Mouse (Mus musculus) heart, embryonic 12.5 days (tissue): Measurements from ENCODE around the gene Csrp3. TPM values are rescaled to one million over a fixed set of nuclear protein-coding genes. Genes with fewer than 3 reads are reported as not detected.

Source experiments
- ATAC-seq: fragments of 200-750 bp; cut with Nextera tagmentation; 2 replicates; pipeline ENCODE4 v1.8.0; 2017; ENCODE audit warnings: moderate TSS enrichment, moderate library complexity; ENCODE audit not compliant: insufficient number of reproducible peaks, low FRiP score
- H3K27ac ChIP-seq: fragments of 300-500 bp; sonication (generic); 2 replicates; pipeline ENCODE4 v1.5.1; 2016; ENCODE audit warnings: mild to moderate bottlenecking, moderate library complexity; ENCODE audit not compliant: poor library complexity, severe bottlenecking
- H3K27me3 ChIP-seq: fragments of 300-500 bp; sonication (generic); replicated peaks from 2 replicates; pipeline ENCODE4 v1.6.1; 2016; ENCODE audit warnings: mild to moderate bottlenecking, moderate library complexity
- H3K36me3 ChIP-seq: fragments of 300-500 bp; sonication (generic); 2 replicates; pipeline ENCODE4 v1.6.1; 2016; ENCODE audit warnings: mild to moderate bottlenecking, moderate library complexity
- H3K4me1 ChIP-seq: fragments of 300-500 bp; sonication (generic); replicated peaks from 2 replicates; pipeline ENCODE4 v1.6.1; 2016; ENCODE audit warnings: mild to moderate bottlenecking
- H3K4me2 ChIP-seq: fragments of 300-500 bp; sonication (generic); 2 replicates; pipeline ENCODE4 v1.6.1; 2016; ENCODE audit warnings: mild to moderate bottlenecking, moderate library complexity
- H3K4me3 ChIP-seq: fragments of 300-500 bp; sonication (generic); 2 replicates; pipeline ENCODE4 v1.5.1; 2016; ENCODE audit warnings: mild to moderate bottlenecking
- H3K9ac ChIP-seq: fragments of 300-500 bp; sonication (generic); 2 replicates; pipeline ENCODE4 v1.6.1; 2016; ENCODE audit warnings: mild to moderate bottlenecking, moderate library complexity
- H3K9me3 ChIP-seq: fragments of 300-500 bp; sonication (generic); replicated peaks from 2 replicates; pipeline ENCODE4 v1.6.1; 2016; ENCODE audit warnings: mild to moderate bottlenecking, moderate library complexity
- WGBS: fragments of 180-500 bp; shearing (Covaris S2); methylation state at CpG from one replicate; pipeline ENCODE4 v1.1.7; 2016; 5-methylcytosine and 5-hydroxymethylcytosine counted together
- polyA plus RNA-seq: library from polyadenylated mRNA; unstranded; fragments of >200 nt; fragmentation: Nextera tagmentation; extraction: Ambion mirVana; gene quantifications from 2 replicates; pipeline ENCODE4 v1.2.1, GENCODE M21; 2016

The Csrp3 gene
- polyA plus RNA-seq, 1 experiment from 2014 or later = 1,088 TPM

- no peaks in the 10 kb centered on the region for H3K27me3 ChIP-seq
- peaks cover 14% of the 10 kb centered on the region for H3K4me1 ChIP-seq
- no peak for ATAC-seq
- no peaks in the 10 kb centered on the region for H3K9me3 ChIP-seq
- H3K36me3 ChIP-seq = peaks cover 47% of the 10 kb centered on the region
- no peak overlapping the region for H3K9ac ChIP-seq
- no peak overlapping the region for H3K27ac ChIP-seq
- H3K4me2 ChIP-seq = no peak overlapping the region
- H3K4me3 ChIP-seq = no peak overlapping the region
- WGBS = 88% methylated on average over 9 of the region's 9 CpGs
Observed at GRCm38 (mm10) chr7:48864671-48865458, 17.0 kb upstream of the Csrp3 start.

- ATAC-seq = no peak
- Histone ChIP-seq H3K4me2 (no peak overlapping the region), H3K27ac (no peak overlapping the region), H3K4me1 (peaks cover 14% of the 10 kb centered on the region), H3K9me3 (no peaks in the 10 kb centered on the region), H3K9ac (no peak overlapping the region), H3K27me3 (no peaks in the 10 kb centered on the region), H3K36me3 (peaks cover 40% of the 10 kb centered on the region), H3K4me3 (no peak overlapping the region)
Observed at GRCm38 (mm10) chr7:48864199-48864598, 16.4 kb upstream of the Csrp3 start.

GRCm38 (mm10) chr7:48861796-48862195 is 14.0 kb upstream of the Csrp3 start:
- H3K27me3 ChIP-seq = no peaks in the 10 kb centered on the region
- no peak overlapping the region for H3K4me2 ChIP-seq
- H3K36me3 ChIP-seq = peaks cover 18% of the 10 kb centered on the region
- H3K9me3 ChIP-seq = no peaks in the 10 kb centered on the region
- no peak overlapping the region for H3K4me3 ChIP-seq
- peaks cover 14% of the 10 kb centered on the region for H3K4me1 ChIP-seq
- H3K9ac ChIP-seq = no peak overlapping the region
- ATAC-seq = no peak
- WGBS = 88% methylated on average over 4 of the region's 4 CpGs
- H3K27ac ChIP-seq = no peak overlapping the region

- H3K4me1 ChIP-seq = peaks cover 21% of the 10 kb centered on the region
- peaks cover 12% of the 10 kb centered on the region for H3K36me3 ChIP-seq
- no peak overlapping the region for H3K9ac ChIP-seq
- WGBS = 68% methylated on average over 1 of the region's 1 CpGs
- no peak overlapping the region for H3K4me3 ChIP-seq
- ATAC-seq = no peak
- no peaks in the 10 kb centered on the region for H3K9me3 ChIP-seq
- no peak overlapping the region for H3K4me2 ChIP-seq
- H3K27ac ChIP-seq = no peak overlapping the region
- no peaks in the 10 kb centered on the region for H3K27me3 ChIP-seq
Observed at GRCm38 (mm10) chr7:48860948-48861347, 13.1 kb upstream of the Csrp3 start.

GRCm38 (mm10) chr7:48859362-48859761 is 11.5 kb upstream of the Csrp3 start:
- peaks cover 21% of the 10 kb centered on the region for H3K4me1 ChIP-seq
- no peak overlapping the region for H3K27ac ChIP-seq
- no peaks in the 10 kb centered on the region for H3K36me3 ChIP-seq
- no peak overlapping the region for H3K4me2 ChIP-seq
- H3K4me3 ChIP-seq = no peak overlapping the region
- ATAC-seq = no peak
- no peaks in the 10 kb centered on the region for H3K9me3 ChIP-seq
- 74% methylated on average over 4 of the region's 4 CpGs for WGBS
- H3K9ac ChIP-seq = no peak overlapping the region
- H3K27me3 ChIP-seq = no peaks in the 10 kb centered on the region

- 53% methylated on average over 1 of the region's 1 CpGs for WGBS
- Histone ChIP-seq H3K36me3 (no peaks in the 10 kb centered on the region), H3K9ac (no peak overlapping the region), H3K4me3 (no peak overlapping the region), H3K27me3 (no peaks in the 10 kb centered on the region), H3K4me1 (peaks cover 23% of the 10 kb centered on the region), H3K4me2 (no peak overlapping the region), H3K27ac (no peak overlapping the region), H3K9me3 (no peaks in the 10 kb centered on the region)
- ATAC-seq = no peak
Observed at GRCm38 (mm10) chr7:48858257-48858656, 10.4 kb upstream of the Csrp3 start.

- no peak for ATAC-seq
- H3K27ac ChIP-seq = no peak overlapping the region
Observed at GRCm38 (mm10) chr7:48855461-48855860, 7.6 kb upstream of the Csrp3 start.

GRCm38 (mm10) chr7:48853496-48853895 is 5.7 kb upstream of the Csrp3 start:
- H3K36me3 ChIP-seq = no peaks in the 10 kb centered on the region
- no peak overlapping the region for H3K4me3 ChIP-seq
- H3K9ac ChIP-seq = no peak overlapping the region
- 32% methylated on average over 13 of the region's 13 CpGs for WGBS
- peak overlapping the region; percentile 83 for H3K27ac ChIP-seq
- no peaks in the 10 kb centered on the region for H3K9me3 ChIP-seq
- H3K27me3 ChIP-seq = no peaks in the 10 kb centered on the region
- H3K4me1 ChIP-seq = peaks cover 36% of the 10 kb centered on the region
- ATAC-seq = peak; percentile 69
- peak overlapping the region; percentile 25; the same call in 1 of the 2 replicates for H3K4me2 ChIP-seq

More at GRCm38 (mm10) chr7:48855461-48855860, 7.6 kb upstream of the Csrp3 start:
- H3K36me3 ChIP-seq = no peaks in the 10 kb centered on the region
- H3K9me3 ChIP-seq = no peaks in the 10 kb centered on the region
- H3K4me3 ChIP-seq = no peak overlapping the region
- H3K9ac ChIP-seq = no peak overlapping the region
- H3K27me3 ChIP-seq = no peaks in the 10 kb centered on the region
- H3K4me1 ChIP-seq = peaks cover 31% of the 10 kb centered on the region
- no peak overlapping the region for H3K4me2 ChIP-seq
- WGBS = 89% methylated on average over 3 of the region's 3 CpGs

GRCm38 (mm10) chr7:48851529-48852104 is 3.8 kb upstream of the Csrp3 start:
- H3K27me3 ChIP-seq = no peaks in the 10 kb centered on the region
- H3K9me3 ChIP-seq = no peaks in the 10 kb centered on the region
- no peak overlapping the region for H3K9ac ChIP-seq
- no peaks in the 10 kb centered on the region for H3K36me3 ChIP-seq
- H3K27ac ChIP-seq = peak overlapping the region; percentile 43; the same call in 1 of the 2 replicates
- H3K4me2 ChIP-seq = no peak overlapping the region
- H3K4me1 ChIP-seq = peaks cover 38% of the 10 kb centered on the region
- no peak overlapping the region for H3K4me3 ChIP-seq
- WGBS = 76% methylated on average over 6 of the region's 6 CpGs
- no peak for ATAC-seq

- Histone ChIP-seq H3K36me3 (peaks cover 4% of the 10 kb centered on the region; the same call in 1 of the 2 replicates), H3K4me1 (peaks cover 52% of the 10 kb centered on the region), H3K9ac (peak overlapping the region; percentile 80), H3K27ac (peak overlapping the region; percentile 91), H3K4me3 (peak overlapping the region; percentile 56), H3K9me3 (no peaks in the 10 kb centered on the region), H3K27me3 (no peaks in the 10 kb centered on the region), H3K4me2 (peak overlapping the region; percentile 77)
- 0 out of 2 replicates have a peak, but pooled peaks have one; percentile 40 for ATAC-seq
- WGBS = 43% methylated on average over 6 of the region's 6 CpGs
Observed at GRCm38 (mm10) chr7:48846755-48847154, 1.1 kb downstream of the Csrp3 start.

GRCm38 (mm10) chr7:48845213-48845973 is 2.4 kb downstream of the Csrp3 start:
- H3K27me3 ChIP-seq = no peaks in the 10 kb centered on the region
- H3K4me2 ChIP-seq = peak overlapping the region; percentile 77
- H3K27ac ChIP-seq = peak overlapping the region; percentile 91
- ATAC-seq = no peak
- H3K4me1 ChIP-seq = peaks cover 54% of the 10 kb centered on the region
- peak overlapping the region; percentile 80 for H3K9ac ChIP-seq
- H3K9me3 ChIP-seq = no peaks in the 10 kb centered on the region
- 48% methylated on average over 12 of the region's 12 CpGs for WGBS
- H3K36me3 ChIP-seq = peaks cover 4% of the 10 kb centered on the region; the same call in 1 of the 2 replicates
- peak overlapping the region; percentile 56 for H3K4me3 ChIP-seq
